Mouse (Mus musculus): ENCODE measurements around the gene Ddx42. TPM values are rescaled to one million over a fixed set of nuclear protein-coding genes. Genes with fewer than 3 reads are reported as not detected.
"Not testable (repeated sequence)": the region's sequence is repeated elsewhere in the genome, so short reads cannot be mapped to it uniquely, and the experiment has no call there.

Gene Ddx42
- polyA plus RNA-seq, 1 experiment from 2014 or later = 58.1 TPM

DNA sequence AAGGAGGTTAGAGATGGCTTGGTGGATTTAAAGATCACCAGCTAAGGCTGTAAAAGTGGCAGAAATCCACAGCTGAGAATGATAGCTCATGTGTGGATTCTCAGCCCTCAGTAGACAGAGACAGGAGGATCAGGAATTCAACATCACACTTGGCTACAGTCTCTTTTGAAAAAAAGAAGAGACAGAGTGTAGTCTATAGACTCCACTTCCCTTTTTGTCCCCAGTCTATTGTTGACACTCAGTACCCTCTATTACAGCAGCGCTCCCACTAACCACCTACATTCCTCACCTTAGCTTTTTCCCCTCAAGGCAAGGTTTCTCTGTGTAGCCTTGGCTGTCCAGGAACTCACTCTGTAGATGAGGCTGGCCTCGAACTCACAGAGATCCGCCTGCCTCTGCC, 25.0 kb upstream of the Ddx42 start:
- no peak overlapping the region for H3K9ac ChIP-seq
- H3K4me2 ChIP-seq = no peak overlapping the region
- H3K27me3 ChIP-seq (replicated peaks) = no peaks in the 10 kb centered on the region
- 0 out of 2 replicates have a peak, but pooled peaks cover 3% of the 10 kb centered on the region for H3K36me3 ChIP-seq
- 92% methylated on average over 3 of the region's 3 CpGs for WGBS
- no peaks in the 10 kb centered on the region for H3K9me3 ChIP-seq
- H3K27ac ChIP-seq = no peak overlapping the region
- H3K4me3 ChIP-seq (replicated peaks) = no peak overlapping the region
- no peak for ATAC-seq (ENCODE audit: insufficient read depth, low FRiP score, low read depth)
- H3K4me1 ChIP-seq = peaks cover 5% of the 10 kb centered on the region; the same call in 1 of the 2 replicates

DNA sequence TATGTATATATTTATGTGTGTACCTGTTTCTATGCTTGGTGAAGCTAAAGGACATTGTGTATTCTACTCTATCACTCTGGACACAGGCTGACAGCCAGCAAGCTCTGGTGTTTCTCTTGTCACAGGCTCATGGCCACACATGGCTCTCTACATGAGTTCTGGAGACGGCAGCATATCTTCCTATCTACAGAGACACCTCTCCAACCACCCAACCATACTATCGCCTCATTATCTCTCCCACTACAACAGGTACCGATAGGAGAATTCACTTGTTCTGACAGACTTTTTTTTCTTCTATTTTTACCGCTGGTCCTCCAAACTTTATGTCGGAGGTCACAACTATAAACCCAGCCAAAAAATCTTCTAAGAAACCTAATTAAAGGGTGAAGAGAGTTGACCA, 24.5 kb upstream of the Ddx42 start:
- H3K36me3 ChIP-seq = 0 out of 2 replicates have a peak, but pooled peaks cover 8% of the 10 kb centered on the region
- no peaks in the 10 kb centered on the region for H3K9me3 ChIP-seq
- 75% methylated on average over 5 of the region's 5 CpGs for WGBS
- peak overlapping the region; percentile 66 for H3K4me2 ChIP-seq
- peaks cover 5% of the 10 kb centered on the region; the same call in 1 of the 2 replicates for H3K4me1 ChIP-seq
- H3K4me3 ChIP-seq (replicated peaks) = peak overlapping the region; percentile 77
- no peak for ATAC-seq (ENCODE audit: insufficient read depth, low FRiP score, low read depth)
- H3K9ac ChIP-seq = no peak overlapping the region
- no peak overlapping the region for H3K27ac ChIP-seq
- no peaks in the 10 kb centered on the region for H3K27me3 ChIP-seq (replicated peaks)

DNA sequence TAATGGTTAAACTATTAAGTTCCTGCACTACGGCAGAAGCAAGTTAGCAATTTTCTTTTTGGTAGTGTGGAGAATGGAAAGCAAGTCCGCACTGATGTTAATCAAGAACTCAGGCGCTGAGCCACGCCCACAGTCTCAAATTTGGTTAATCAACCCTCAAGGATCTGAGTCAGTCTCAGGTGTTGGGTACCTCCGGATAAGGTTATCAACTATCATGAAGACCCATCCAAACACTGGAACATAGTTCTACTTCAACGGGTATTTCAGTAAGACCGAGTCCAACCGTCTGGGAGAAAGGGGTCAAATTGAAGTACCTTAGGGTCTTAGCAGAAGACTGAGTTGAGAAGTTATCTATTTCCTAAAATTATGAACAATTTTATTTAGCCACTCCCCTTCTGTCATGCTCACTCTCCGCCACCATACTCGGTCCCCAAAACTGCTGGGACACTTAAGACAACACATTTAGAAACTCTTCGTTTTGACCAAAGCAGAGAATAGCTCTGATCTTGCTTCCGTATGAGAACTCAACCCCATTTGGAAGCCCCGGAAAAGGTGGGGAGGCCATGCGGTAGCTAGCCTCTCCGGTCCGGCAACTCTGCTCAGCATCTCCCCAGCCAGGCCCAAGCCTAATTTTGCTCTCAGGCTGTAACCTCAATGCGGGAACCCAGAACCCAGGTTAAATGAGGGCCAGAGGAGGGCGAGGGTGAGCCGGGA, 23.9 kb upstream of the Ddx42 start:
- peak; percentile 36 for ATAC-seq (ENCODE audit: insufficient read depth, low FRiP score, low read depth)
- peak overlapping the region; percentile 75 for H3K9ac ChIP-seq
- no peaks in the 10 kb centered on the region for H3K27me3 ChIP-seq (replicated peaks)
- WGBS = 9% methylated on average over 19 of the region's 19 CpGs
- H3K4me3 ChIP-seq (replicated peaks) = peak overlapping the region; percentile 77
- no peaks in the 10 kb centered on the region for H3K9me3 ChIP-seq
- H3K36me3 ChIP-seq = 0 out of 2 replicates have a peak, but pooled peaks cover 13% of the 10 kb centered on the region
- H3K27ac ChIP-seq = peak overlapping the region; percentile 88
- peak overlapping the region; percentile 66 for H3K4me2 ChIP-seq
- H3K4me1 ChIP-seq = peaks cover 5% of the 10 kb centered on the region; the same call in 1 of the 2 replicates

DNA sequence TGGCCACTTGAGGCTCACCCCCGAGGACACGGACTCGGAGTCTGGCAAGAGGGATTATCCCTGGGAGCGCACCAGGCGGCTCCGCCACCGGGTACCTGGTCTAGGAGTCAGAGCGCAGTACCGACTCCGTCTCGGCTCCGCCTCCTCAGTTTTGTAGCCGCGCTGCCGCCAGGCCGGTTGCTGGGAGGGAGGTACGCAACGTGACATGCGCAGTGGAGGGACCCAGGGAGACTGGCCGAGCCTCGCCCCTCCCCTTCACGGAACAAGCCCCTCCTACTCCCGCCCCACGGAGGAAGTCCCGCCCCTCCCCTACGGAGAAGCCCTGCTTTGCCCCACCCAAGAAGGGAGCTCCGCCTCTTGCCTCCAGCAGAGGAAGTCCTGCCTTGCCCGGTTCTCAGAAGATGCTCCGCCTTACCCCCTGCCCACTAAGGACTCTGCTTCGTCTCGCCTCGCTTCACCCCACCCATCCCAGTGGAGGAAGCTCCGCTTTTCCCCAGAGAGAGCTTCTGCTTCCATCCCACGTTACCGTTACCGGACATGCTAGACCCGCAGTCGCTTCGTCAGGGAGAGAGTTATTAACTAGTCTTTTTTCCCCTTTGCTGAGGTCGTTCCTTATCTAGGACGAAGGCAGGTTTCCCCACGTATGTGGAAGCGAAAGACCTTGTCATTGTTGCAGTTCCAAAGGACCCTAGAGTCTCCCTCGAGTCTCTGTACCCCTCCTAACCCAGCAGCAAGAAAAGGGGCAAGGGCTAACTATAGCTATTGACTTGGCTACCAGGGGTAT, 23.2 kb upstream of the Ddx42 start:
- H3K4me3 ChIP-seq (replicated peaks) = peak overlapping the region; percentile 77
- under 1% methylated on average over 42 of the region's 44 CpGs for WGBS
- H3K27ac ChIP-seq = peak overlapping the region; percentile 88
- peak overlapping the region; percentile 66 for H3K4me2 ChIP-seq
- ATAC-seq (ENCODE audit: insufficient read depth, low FRiP score, low read depth) = peak; percentile 98
- peak overlapping the region; percentile 75 for H3K9ac ChIP-seq
- no peaks in the 10 kb centered on the region for H3K9me3 ChIP-seq
- no peaks in the 10 kb centered on the region for H3K27me3 ChIP-seq (replicated peaks)
- peaks cover 5% of the 10 kb centered on the region; the same call in 1 of the 2 replicates for H3K4me1 ChIP-seq
- H3K36me3 ChIP-seq = peaks cover 17% of the 10 kb centered on the region; the same call in 1 of the 2 replicates

DNA sequence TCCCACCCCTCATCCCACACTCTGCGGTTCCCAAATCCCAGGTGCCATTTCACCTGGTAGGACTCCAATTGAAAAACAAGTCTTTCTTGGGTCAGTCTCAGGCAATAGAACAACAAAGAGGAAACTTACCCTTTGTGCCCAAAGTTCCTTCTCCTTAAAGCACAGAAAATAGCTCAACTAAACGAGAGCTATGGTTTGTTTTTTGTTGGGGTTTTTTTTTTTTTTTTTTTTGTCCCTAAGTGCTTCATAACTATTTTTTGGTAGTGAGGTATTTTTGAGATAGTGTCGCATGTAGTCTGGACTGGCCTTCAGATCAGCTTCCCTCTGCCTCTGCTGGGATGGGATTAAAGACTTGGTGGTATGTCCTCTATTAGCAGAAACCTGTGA, 22.6 kb upstream of the Ddx42 start:
- Histone ChIP-seq H3K27me3 (replicated peaks) (no peaks in the 10 kb centered on the region), H3K4me3 (replicated peaks) (peak overlapping the region; percentile 77), H3K27ac (peak overlapping the region; percentile 76), H3K9me3 (no peaks in the 10 kb centered on the region), H3K4me2 (peak overlapping the region; percentile 66), H3K9ac (peak overlapping the region; percentile 37), H3K36me3 (peaks cover 17% of the 10 kb centered on the region; the same call in 1 of the 2 replicates), H3K4me1 (peaks cover 5% of the 10 kb centered on the region; the same call in 1 of the 2 replicates)
- 29% methylated on average over 3 of the region's 3 CpGs for WGBS
- ATAC-seq (ENCODE audit: insufficient read depth, low FRiP score, low read depth) = no peak

DNA sequence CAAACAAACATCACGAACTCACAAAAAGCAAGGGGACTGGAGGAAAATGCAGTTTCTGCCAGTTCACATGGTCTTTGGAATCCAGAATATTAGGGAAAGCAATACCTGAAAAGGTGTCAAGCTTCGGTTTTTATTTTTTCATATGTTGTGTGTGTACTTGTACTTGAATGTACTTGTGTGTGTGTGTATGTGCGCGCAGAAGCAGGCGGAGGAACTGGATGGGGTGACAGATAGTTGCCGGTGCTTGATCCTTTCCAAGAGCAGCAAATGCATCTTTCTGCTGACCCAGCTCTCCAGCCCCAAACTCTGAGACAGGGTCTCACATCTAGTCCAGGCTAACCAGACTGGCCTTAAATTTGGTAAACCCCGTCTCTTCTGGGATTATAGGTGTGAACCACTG, 21.8 kb upstream of the Ddx42 start:
- H3K9me3 ChIP-seq = no peaks in the 10 kb centered on the region

DNA sequence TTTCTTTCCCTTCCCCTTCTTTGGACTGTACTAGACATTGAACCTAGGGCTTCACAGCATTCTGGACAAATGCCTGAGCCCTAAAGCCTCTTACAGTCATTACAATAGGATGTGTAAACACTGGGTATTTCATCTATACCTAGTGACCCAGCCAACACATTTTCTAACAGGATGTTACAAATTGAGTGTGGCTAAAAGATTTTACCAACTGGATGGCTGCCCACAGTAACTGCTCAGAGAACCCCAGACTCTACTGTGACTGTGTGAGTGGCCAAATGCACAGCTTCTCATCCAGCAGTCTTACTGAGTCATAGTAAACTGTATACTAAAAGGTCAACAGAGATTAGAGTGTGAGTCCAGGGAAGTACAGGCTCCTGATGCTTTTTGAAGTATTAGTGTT, 21.4 kb upstream of the Ddx42 start:
- Histone ChIP-seq H3K9me3 (no peaks in the 10 kb centered on the region), H3K4me3 (replicated peaks) (no peak overlapping the region), H3K4me2 (no peak overlapping the region), H3K36me3 (peaks cover 17% of the 10 kb centered on the region; the same call in 1 of the 2 replicates), H3K9ac (no peak overlapping the region), H3K4me1 (peaks cover 2% of the 10 kb centered on the region; the same call in 1 of the 2 replicates), H3K27me3 (replicated peaks) (no peaks in the 10 kb centered on the region), H3K27ac (no peak overlapping the region)
- ATAC-seq (ENCODE audit: insufficient read depth, low FRiP score, low read depth) = no peak

More for the DNA sequence above, 21.8 kb upstream of the Ddx42 start:
- no peak overlapping the region for H3K9ac ChIP-seq
- H3K27ac ChIP-seq = no peak overlapping the region
- no peak for ATAC-seq (ENCODE audit: insufficient read depth, low FRiP score, low read depth)
- peaks cover 5% of the 10 kb centered on the region; the same call in 1 of the 2 replicates for H3K4me1 ChIP-seq
- H3K4me2 ChIP-seq = no peak overlapping the region
- 91% methylated on average over 7 of the region's 7 CpGs for WGBS
- no peak overlapping the region for H3K4me3 ChIP-seq (replicated peaks)
- peaks cover 17% of the 10 kb centered on the region; the same call in 1 of the 2 replicates for H3K36me3 ChIP-seq
- no peaks in the 10 kb centered on the region for H3K27me3 ChIP-seq (replicated peaks)

DNA sequence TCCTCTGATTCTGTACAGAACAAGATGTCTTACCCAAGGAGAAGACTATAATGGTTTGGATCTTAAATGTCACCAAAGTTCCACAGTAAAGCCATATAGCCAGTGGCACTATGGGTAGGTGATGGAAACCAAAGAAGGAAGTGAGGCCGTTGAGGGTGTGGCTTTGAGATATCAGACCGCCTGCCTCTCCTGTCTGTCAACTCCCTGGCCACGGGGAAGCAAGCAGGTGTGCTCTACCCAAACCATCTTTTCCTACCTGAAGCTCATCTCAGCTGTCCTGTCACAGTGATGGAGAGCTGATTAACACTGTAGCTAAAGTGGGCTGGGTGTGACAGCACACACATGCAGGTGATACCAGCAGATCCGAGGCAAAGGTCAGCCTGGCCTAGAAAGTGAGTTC, 18.4 kb upstream of the Ddx42 start:
- no peaks in the 10 kb centered on the region for H3K27me3 ChIP-seq (replicated peaks)
- 0 out of 2 replicates have a peak, but pooled peaks cover 2% of the 10 kb centered on the region for H3K4me1 ChIP-seq
- peaks cover 37% of the 10 kb centered on the region for H3K36me3 ChIP-seq
- no peak overlapping the region for H3K4me2 ChIP-seq
- H3K27ac ChIP-seq = no peak overlapping the region
- WGBS = 72% methylated on average over 4 of the region's 4 CpGs
- H3K9ac ChIP-seq = no peak overlapping the region
- H3K9me3 ChIP-seq = no peaks in the 10 kb centered on the region
- ATAC-seq (ENCODE audit: insufficient read depth, low FRiP score, low read depth) = no peak
- H3K4me3 ChIP-seq (replicated peaks) = no peak overlapping the region

DNA sequence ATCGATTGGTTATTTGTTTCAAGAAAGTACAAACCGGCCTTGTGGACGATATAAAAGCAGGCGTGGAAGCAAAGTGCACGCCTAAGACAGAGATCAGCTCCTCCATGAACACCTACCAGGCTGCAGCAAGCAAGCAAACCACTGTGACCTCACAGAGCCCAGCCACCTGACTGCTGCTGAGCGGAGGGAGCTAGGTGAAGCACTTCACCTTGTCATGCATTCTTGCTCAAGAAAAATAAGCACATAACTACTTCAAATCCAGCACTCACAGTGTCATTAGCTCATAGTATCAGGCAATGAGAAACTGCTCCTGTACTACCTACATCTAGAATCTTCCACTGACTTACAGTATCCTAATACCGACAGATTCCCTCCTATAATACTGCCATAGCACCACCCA, 16.7 kb upstream of the Ddx42 start:
- peaks cover 48% of the 10 kb centered on the region for H3K36me3 ChIP-seq
- not testable (repeated sequence) for H3K9ac ChIP-seq; H3K4me1 ChIP-seq; H3K4me3 ChIP-seq (replicated peaks); H3K27ac ChIP-seq; H3K9me3 ChIP-seq; H3K27me3 ChIP-seq (replicated peaks); H3K4me2 ChIP-seq; ATAC-seq (ENCODE audit: insufficient read depth, low FRiP score, low read depth)
- WGBS = 91% methylated on average over 7 of the region's 7 CpGs

DNA sequence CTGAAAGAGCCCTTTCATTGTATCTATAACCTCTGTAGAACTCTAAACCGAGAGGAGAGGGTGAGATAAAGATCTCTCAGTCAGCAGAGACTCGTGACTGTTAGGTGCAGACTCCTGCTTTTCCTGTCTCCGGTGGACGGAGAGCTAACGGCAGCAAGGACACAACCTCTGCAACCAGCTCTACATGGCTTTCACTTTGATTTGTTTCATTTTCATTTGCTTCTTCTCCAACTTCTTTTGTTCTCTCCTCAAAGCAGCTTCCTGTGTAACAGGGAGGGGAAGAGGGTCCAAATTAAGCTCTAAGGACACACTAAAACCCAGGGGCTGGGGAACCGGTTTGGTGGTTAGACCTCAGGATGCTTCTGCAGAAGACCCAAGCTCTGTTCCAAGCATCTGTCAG, 16.0 kb upstream of the Ddx42 start:
- Histone ChIP-seq H3K27me3 (replicated peaks) (no peaks in the 10 kb centered on the region), H3K27ac (no peak overlapping the region), H3K4me2 (no peak overlapping the region), H3K9me3 (no peaks in the 10 kb centered on the region), H3K36me3 (peaks cover 50% of the 10 kb centered on the region), H3K4me3 (replicated peaks) (no peak overlapping the region), H3K4me1 (no peaks in the 10 kb centered on the region), H3K9ac (no peak overlapping the region)
- WGBS = 76% methylated on average over 6 of the region's 6 CpGs
- ATAC-seq (ENCODE audit: insufficient read depth, low FRiP score, low read depth) = no peak

DNA sequence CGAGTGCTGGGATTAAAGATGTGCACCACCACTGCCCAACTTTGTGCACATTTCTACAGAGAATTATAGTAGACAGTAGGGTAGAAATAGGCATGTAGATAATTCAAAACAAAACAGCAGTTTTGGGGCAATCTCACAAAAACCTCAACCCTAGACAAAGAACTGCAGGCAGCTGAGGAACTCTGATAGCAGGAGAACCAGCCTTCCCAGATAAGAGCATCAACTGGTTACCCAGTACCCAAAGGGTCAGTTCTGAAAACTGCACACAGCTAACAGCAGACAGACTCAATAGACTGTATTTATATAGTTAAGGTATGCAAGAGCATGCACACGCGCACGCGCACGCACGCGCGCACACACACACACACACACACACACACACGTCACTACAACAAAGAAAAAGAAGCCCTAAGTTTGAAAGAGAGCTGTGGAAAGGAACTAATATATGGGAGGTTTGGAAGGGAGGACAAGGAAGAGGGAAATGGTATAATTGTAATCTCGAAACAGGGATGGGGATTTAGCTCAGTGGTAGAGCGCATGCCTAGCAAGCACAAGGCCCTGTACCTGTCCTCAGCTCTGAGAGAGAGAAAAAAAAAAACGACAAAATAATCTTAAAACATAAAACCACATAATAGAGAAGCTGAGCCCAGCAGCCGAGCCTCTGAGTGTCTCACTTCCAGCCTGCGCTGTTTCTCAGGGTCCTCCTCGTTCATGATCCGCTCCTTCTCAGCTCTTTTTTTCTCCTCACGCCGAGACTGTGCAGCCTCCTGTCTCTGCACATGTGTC, 15.2 kb upstream of the Ddx42 start:
- peaks cover 49% of the 10 kb centered on the region for H3K36me3 ChIP-seq

More for the DNA sequence above, 15.2 kb upstream of the Ddx42 start:
- Histone ChIP-seq H3K4me1 (no peaks in the 10 kb centered on the region), H3K27ac (no peak overlapping the region), H3K9me3 (no peaks in the 10 kb centered on the region), H3K4me2 (no peak overlapping the region), H3K4me3 (replicated peaks) (no peak overlapping the region), H3K9ac (no peak overlapping the region), H3K27me3 (replicated peaks) (no peaks in the 10 kb centered on the region)
- WGBS = 88% methylated on average over 19 of the region's 19 CpGs
- no peak for ATAC-seq (ENCODE audit: insufficient read depth, low FRiP score, low read depth)
